Mouse (Mus musculus): ENCODE results near the gene Cenpo.

Gene Cenpo

DNA sequence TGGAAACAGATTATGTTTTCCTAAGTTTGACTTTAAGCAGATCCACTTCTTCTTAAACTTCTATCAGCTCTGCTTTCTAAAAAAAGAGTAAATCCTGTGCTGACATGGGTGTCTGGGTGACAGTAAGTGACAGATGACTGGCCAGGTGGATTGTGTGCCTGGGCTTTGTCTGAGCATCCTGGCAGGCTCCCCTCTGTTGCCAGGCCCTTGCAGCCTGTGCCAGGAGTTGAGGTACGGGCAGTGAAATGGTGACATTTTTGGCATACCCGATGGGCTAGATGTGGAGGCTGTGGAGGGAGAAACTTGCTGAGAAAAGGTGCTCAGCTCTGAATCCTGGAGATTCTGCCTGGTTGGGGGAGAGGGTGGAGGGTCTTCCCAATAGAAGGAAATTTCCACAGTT is 76.6 kb downstream of the Cenpo start:
- DNase-seq (ENCODE audit: extremely low read depth, insufficient read length, low spot score), result no peak

DNA sequence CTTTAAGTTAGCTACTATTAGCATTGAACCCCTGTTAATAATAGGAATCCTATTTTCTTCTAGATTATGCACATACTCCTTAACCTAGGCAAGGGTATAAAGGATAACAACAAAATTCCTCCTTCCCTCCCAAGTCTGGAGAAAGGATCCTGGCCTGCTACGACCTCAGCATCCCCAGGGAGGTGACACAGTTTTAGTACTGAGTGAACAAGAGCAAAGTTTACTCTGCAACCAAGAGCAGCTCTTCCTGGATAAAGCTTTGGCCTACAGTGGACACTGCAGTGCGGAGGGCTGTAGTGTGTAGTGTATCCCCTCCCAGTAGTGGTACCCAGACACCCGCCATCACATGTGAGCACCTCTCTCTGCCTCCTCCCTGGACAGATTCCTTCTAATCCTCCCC is 82.1 kb downstream of the Cenpo start:
- no peak for DNase-seq (ENCODE audit: extremely low read depth, insufficient read length, low spot score)

DNA sequence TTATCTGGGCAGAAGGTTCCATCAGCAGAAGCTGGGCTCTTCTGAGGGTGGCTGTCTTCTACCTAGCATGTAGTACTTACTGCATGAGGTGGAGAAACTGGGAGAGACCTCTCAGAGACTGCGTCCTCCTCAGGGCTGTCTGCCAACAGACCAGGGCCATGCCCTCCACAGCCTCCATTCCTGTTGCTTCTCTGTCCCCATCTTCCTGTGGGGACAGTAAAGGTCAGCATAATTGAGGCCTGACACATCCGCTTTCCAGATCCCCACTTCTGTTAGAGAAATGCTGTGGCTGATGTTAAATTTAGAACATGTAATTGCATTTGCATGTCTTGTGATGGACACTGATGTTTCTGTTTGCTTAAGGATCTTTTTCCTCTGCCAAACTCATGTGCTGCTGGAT is 83.2 kb downstream of the Cenpo start:
- DNase-seq (ENCODE audit: extremely low read depth, insufficient read length, low spot score), result no peak

Measured in 3134 (cell line).